Mouse (Mus musculus): ENCODE results near the gene Igflr1. TPM values are rescaled to one million over a fixed set of nuclear protein-coding genes. Genes with fewer than 3 reads are reported as not detected.

The Igflr1 gene
- polyA plus RNA-seq, 1 experiment, result 3.4 TPM

DNA sequence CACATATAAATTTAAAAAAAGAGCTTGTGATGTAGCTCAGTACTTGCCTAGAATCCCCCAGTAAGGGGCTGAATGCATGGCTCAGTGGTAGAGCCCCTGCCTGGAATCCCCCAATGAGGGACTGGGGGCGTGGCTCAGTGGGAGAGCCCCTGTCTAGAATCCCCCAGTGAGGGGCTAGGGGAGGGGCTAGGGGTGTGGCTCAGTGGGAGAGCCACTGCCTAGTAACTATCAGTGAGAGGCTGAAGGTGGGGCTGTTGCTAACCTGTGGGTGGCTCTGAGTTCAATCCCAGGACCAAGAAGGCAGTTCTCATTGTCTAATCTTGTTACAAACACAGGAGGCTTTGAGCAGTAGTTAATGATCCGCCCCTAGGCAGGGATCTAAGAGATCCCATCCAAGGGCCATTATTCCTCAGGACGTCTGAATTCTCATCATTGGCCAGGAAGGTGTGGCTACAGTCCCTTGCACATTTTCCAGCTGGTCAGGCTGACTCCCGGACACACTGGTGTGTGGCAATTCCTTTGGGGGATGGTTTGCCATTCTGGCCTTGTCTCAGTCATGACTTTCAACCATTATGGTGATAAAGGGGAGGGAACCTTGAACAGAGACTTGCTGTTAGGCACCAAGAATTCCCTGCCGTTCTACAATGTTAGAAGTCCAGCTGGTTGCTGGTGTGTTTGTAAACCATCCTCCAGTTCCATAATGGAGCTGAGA, 50.0 kb downstream of the Igflr1 start:
- TF ChIP-seq POLR2A (IDR thresholded peaks at IDR 0.05; ENCODE audit: extremely low read depth, insufficient read depth, low read length) (no peak), CTCF (IDR thresholded peaks at IDR 0.05; ENCODE audit: extremely low read depth, insufficient read depth, low read length) (no peak)
- Histone ChIP-seq H3K4me3 (ENCODE audit: insufficient read depth, low read length) (no peak overlapping the region), H3K4me1 (ENCODE audit: control insufficient read depth, insufficient read depth, low read length) (no peaks in the 10 kb centered on the region), H3K27ac (ENCODE audit: insufficient read depth, low read length) (no peak overlapping the region)

Other genes with a start within 250 kb of the Igflr1 start
- gene E130208F15Rik, start 243.7 kb upstream of the Igflr1 start, polyA plus RNA-seq (2012; rRNA removed), result 0.35 and 0.44 TPM in 2 replicates
- 16.9 and 17.4 TPM in 2 replicates for gene Sdhaf1, start 241.5 kb upstream of the Igflr1 start, polyA plus RNA-seq (2012; rRNA removed)
- gene Lrfn3, start 202.7 kb upstream of the Igflr1 start, polyA plus RNA-seq (2012; rRNA removed), result 20.8 and 21.3 TPM in 2 replicates
- gene Tyrobp, start 151.7 kb upstream of the Igflr1 start, polyA plus RNA-seq (2012; rRNA removed), result 78.9 and 79.5 TPM in 2 replicates
- 1.1 and 1.7 TPM in 2 replicates for gene Hcst, start 145.6 kb upstream of the Igflr1 start, polyA plus RNA-seq (2012; rRNA removed)
- 4.4 and 5.7 TPM in 2 replicates for gene Nfkbid, start 143.7 kb upstream of the Igflr1 start, polyA plus RNA-seq (2012; rRNA removed)
- gene Aplp1, start 119.9 kb upstream of the Igflr1 start, polyA plus RNA-seq (2012; rRNA removed), result 1,095 and 1,125 TPM in 2 replicates
- 7.8 and 8.3 TPM in 2 replicates for gene Kirrel2, start 107.7 kb upstream of the Igflr1 start, polyA plus RNA-seq (2012; rRNA removed)
- gene Nphs1, start 107.1 kb upstream of the Igflr1 start, polyA plus RNA-seq (2012; rRNA removed), result 1.4 and 1.7 TPM in 2 replicates
- gene Prodh2, start 71.8 kb upstream of the Igflr1 start, polyA plus RNA-seq (2012; rRNA removed), result not detected in 2 replicates
- 174 and 184 TPM in 2 replicates for gene Arhgap33, start 30.4 kb upstream of the Igflr1 start, polyA plus RNA-seq (2012; rRNA removed)
- 11.0 and 11.3 TPM in 2 replicates for gene Hspb6, start 13.2 kb upstream of the Igflr1 start, polyA plus RNA-seq (2012; rRNA removed)
- 4.7 and 6.2 TPM in 2 replicates for gene Proser3, start 13.1 kb upstream of the Igflr1 start, polyA plus RNA-seq (2012; rRNA removed)
- 71.9 and 72.7 TPM in 2 replicates for gene Lin37, start 5.6 kb upstream of the Igflr1 start, polyA plus RNA-seq (2012; rRNA removed)
- gene U2af1l4, start 2.1 kb upstream of the Igflr1 start, polyA plus RNA-seq (2012; rRNA removed), result 90.9 and 97.0 TPM in 2 replicates
- 4.7 and 5.5 TPM in 2 replicates for gene Gm49396, start 2.1 kb upstream of the Igflr1 start, polyA plus RNA-seq (2012; rRNA removed)
- 127 and 133 TPM in 2 replicates for gene Psenen, start 1.8 kb upstream of the Igflr1 start, polyA plus RNA-seq (2012; rRNA removed)
- gene Kmt2b, start 23.3 kb downstream of the Igflr1 start, polyA plus RNA-seq (2012; rRNA removed), result 40.0 and 45.3 TPM in 2 replicates
- 0.08 TPM in 1 of 2 replicates, not detected in the other for gene Zbtb32, start 33.5 kb downstream of the Igflr1 start, polyA plus RNA-seq (2012; rRNA removed)
- 2.0 and 2.1 TPM in 2 replicates for gene Upk1a, start 47.4 kb downstream of the Igflr1 start, polyA plus RNA-seq (2012; rRNA removed)
- gene Cox6b1, start 60.7 kb downstream of the Igflr1 start, polyA plus RNA-seq (2012; rRNA removed), result 1,068 and 1,150 TPM in 2 replicates
- not detected in 2 replicates for gene Etv2, start 70.4 kb downstream of the Igflr1 start, polyA plus RNA-seq (2012; rRNA removed)
- 59.7 and 60.1 TPM in 2 replicates for gene Rbm42, start 84.9 kb downstream of the Igflr1 start, polyA plus RNA-seq (2012; rRNA removed)
- 7.6 and 9.4 TPM in 2 replicates for gene Haus5, start 99.6 kb downstream of the Igflr1 start, polyA plus RNA-seq (2012; rRNA removed)
- gene Pmis2, start 106.2 kb downstream of the Igflr1 start, polyA plus RNA-seq (2012; rRNA removed), result not detected in 2 replicates
- not detected in 2 replicates for gene 2200002J24Rik, start 133.5 kb downstream of the Igflr1 start, polyA plus RNA-seq (2012; rRNA removed)
- 0.73 and 1.0 TPM in 2 replicates for gene Atp4a, start 146.8 kb downstream of the Igflr1 start, polyA plus RNA-seq (2012; rRNA removed)
- 189 and 190 TPM in 2 replicates for gene Tmem147, start 164.1 kb downstream of the Igflr1 start, polyA plus RNA-seq (2012; rRNA removed)
- gene Gapdhs, start 178.3 kb downstream of the Igflr1 start, polyA plus RNA-seq (2012; rRNA removed), result not detected in 2 replicates
- 8.4 and 8.6 TPM in 2 replicates for gene Sbsn, start 186.0 kb downstream of the Igflr1 start, polyA plus RNA-seq (2012; rRNA removed)
- gene Dmkn, start 198.3 kb downstream of the Igflr1 start, polyA plus RNA-seq (2012; rRNA removed), result 3.3 and 9.6 TPM in 2 replicates
- not detected in 2 replicates for gene Krtdap, start 222.5 kb downstream of the Igflr1 start, polyA plus RNA-seq (2012; rRNA removed)